Mouse (Mus musculus) liver, adult 2 months (tissue): Measurements from ENCODE around the gene 1110004F10Rik.

Experiments used
- CTCF ChIP-seq: fragments of 200-500 bp; IDR thresholded peaks from 2 replicates; pipeline ENCODE4 v1.5.1; 2011; ENCODE audit warnings: low read depth, low read length, control low read depth
- POLR2A ChIP-seq: fragments of 200-500 bp; IDR thresholded peaks from 2 replicates; pipeline ENCODE4 v1.6.1; 2011; ENCODE audit warnings: low read length, control low read depth; ENCODE audit not compliant: insufficient read depth; ENCODE audit errors: extremely low read depth

DNA sequence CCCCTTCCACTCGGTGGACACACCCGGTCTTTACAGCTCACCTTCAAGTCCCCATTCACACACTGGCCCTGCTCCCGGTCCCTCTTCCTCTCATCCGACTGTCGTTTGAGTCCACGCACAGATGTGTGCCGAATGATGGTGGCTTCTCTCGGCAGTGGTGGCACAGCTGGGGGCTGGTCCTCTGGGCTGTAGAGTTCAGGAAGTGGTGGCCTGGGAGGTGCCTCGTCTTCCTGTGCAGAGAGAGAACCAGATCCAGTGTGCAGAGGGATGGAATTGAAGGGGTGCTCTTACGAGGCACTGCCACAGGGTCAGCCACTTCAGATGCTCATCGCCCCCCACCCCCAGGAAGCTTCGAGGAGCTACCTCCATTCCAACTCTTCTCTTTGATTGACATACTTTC, 98.0 kb downstream of the 1110004F10Rik start:
- no peak for TF ChIP-seq CTCF
- no peak for TF ChIP-seq POLR2A
